Mouse (Mus musculus) C3H10T1/2 (cell line): ENCODE measurements around the gene Fpr2. TPM values are rescaled to one million over a fixed set of nuclear protein-coding genes. Genes with fewer than 3 reads are reported as not detected.

Experiments used
- polyA plus RNA-seq, 2 experiments: library from polyadenylated mRNA; unstranded; fragments of >200 nt; fragmentation: generic; extraction: Trizol; gene quantifications; one replicate each; pipeline ENCODE4 v1.2.1; 2012; ENCODE audit warnings: missing spikeins in 2 of 2

Fpr2 gene
- not detected for polyA plus RNA-seq

GRCm38 (mm10) chr17:17887774-17888248 lies at the start of gene Fpr2, which contains the start of gene Fpr3:
Gene Fpr2, plus strand, starts transcription at chr17:17887824.
Gene Fpr3, plus strand, starts transcription at chr17:17887852.

GRCm38 (mm10) chr17:17855064-17855838 lies 32.4 kb upstream of the Fpr2 start, which contains the start of gene Has1:
Gene Has1, minus strand, starts transcription at chr17:17855205.

GRCm38 (mm10) chr17:17883840-17884239 lies 3.8 kb upstream of the Fpr2 start, which contains the start of gene Fpr1:
Gene Fpr1, minus strand, starts transcription at chr17:17883940.

Other genes with a start within 250 kb of the Fpr2 start
- not detected for gene Vmn2r90, start 184.1 kb upstream of the Fpr2 start, polyA plus RNA-seq
- gene Spaca6, start 60.7 kb upstream of the Fpr2 start, polyA plus RNA-seq = 10 to 100 TPM in 1 of 2 experiments, 1 to 10 TPM in 1; 3.7 to 19.9 TPM
- under 1 TPM; 0.23 to 0.63 TPM for gene Has1, start 32.6 kb upstream of the Fpr2 start, polyA plus RNA-seq
- under 1 TPM in 1 of 2 experiments, not detected in 1; 0.18 TPM for gene Fpr1, start 3.9 kb upstream of the Fpr2 start, polyA plus RNA-seq
- gene Fpr3, start within 50 bp of the Fpr2 start, polyA plus RNA-seq = not detected
- gene Fpr-rs4, start 133.9 kb downstream of the Fpr2 start, polyA plus RNA-seq = not detected
- gene Vmn2r124, start 161.6 kb downstream of the Fpr2 start, polyA plus RNA-seq = not detected
- gene Vmn2r91, start 197.2 kb downstream of the Fpr2 start, polyA plus RNA-seq = not detected